Mouse (Mus musculus) neural tube, embryonic 13.5 days (tissue): ENCODE results near the gene Txnrd1. TPM values are rescaled to one million over a fixed set of nuclear protein-coding genes. Genes with fewer than 3 reads are reported as not detected.

Experiments used
- ATAC-seq: fragments of 200-750 bp; cut with Nextera tagmentation; 2 replicates; pipeline ENCODE4 v1.8.0; 2017; ENCODE audit warnings: low read depth, mild to moderate bottlenecking, moderate TSS enrichment, moderate library complexity
- H3K27ac ChIP-seq: fragments of 300-500 bp; sonication (generic); replicated peaks from 2 replicates; pipeline ENCODE4 v1.5.1; 2015; ENCODE audit warnings: moderate library complexity, mild to moderate bottlenecking, inconsistent platforms
- H3K27me3 ChIP-seq: fragments of 300-500 bp; sonication (generic); 2 replicates; pipeline ENCODE4 v1.6.1; 2015; ENCODE audit warnings: mild to moderate bottlenecking, inconsistent platforms
- H3K36me3 ChIP-seq: fragments of 300-500 bp; sonication (generic); 2 replicates; pipeline ENCODE4 v1.6.1; 2015; ENCODE audit warnings: mild to moderate bottlenecking, inconsistent platforms
- H3K4me1 ChIP-seq: fragments of 300-500 bp; sonication (generic); replicated peaks from 2 replicates; pipeline ENCODE4 v1.6.1; 2015; ENCODE audit warnings: inconsistent platforms
- H3K4me2 ChIP-seq: fragments of 300-500 bp; sonication (generic); 2 replicates; pipeline ENCODE4 v1.6.1; 2015; ENCODE audit warnings: inconsistent platforms, mild to moderate bottlenecking, moderate library complexity
- H3K4me3 ChIP-seq: fragments of 300-500 bp; sonication (generic); 2 replicates; pipeline ENCODE4 v1.5.1; 2015; ENCODE audit warnings: mild to moderate bottlenecking, inconsistent platforms
- H3K9ac ChIP-seq: fragments of 300-500 bp; sonication (generic); 2 replicates; pipeline ENCODE4 v1.6.1; 2015; ENCODE audit warnings: moderate library complexity, mild to moderate bottlenecking, inconsistent platforms
- H3K9me3 ChIP-seq: fragments of 300-500 bp; sonication (generic); 2 replicates; pipeline ENCODE4 v1.6.1; 2016; ENCODE audit warnings: inconsistent platforms
- WGBS: fragments of 180-500 bp; shearing (Covaris S2); methylation state at CpG from one replicate; pipeline ENCODE4 v1.1.7; 2015; 5-methylcytosine and 5-hydroxymethylcytosine counted together
- polyA plus RNA-seq: library from polyadenylated mRNA; unstranded; fragments of >200 nt; fragmentation: Nextera tagmentation; extraction: Ambion mirVana; gene quantifications from 2 replicates; pipeline ENCODE4 v1.2.1, GENCODE M21; 2015

Txnrd1 gene
- polyA plus RNA-seq, 1 experiment from 2014 or later: 112 TPM

DNA sequence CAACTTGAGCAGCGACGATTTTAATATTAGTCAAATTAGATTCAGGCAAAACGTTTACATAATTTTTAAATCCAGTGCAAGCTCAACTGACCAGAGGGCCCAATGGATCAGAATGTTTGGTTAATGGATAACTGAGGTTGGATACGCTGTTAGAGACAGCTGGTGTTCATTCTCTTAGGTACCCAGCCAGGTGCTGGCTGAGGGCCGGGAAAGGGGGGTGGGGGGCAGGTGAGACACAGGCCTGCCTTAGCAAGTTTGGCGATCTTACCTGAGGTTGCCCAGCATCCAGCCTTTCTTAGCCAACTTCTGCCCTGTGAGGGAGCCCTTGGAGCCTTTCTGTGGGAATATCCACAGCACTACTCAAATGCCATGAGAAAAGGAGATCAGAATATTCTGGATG, 28.6 kb upstream of the Txnrd1 start:
- H3K4me2 ChIP-seq: no peak overlapping the region
- 85% methylated on average over 6 of the region's 6 CpGs for WGBS

DNA sequence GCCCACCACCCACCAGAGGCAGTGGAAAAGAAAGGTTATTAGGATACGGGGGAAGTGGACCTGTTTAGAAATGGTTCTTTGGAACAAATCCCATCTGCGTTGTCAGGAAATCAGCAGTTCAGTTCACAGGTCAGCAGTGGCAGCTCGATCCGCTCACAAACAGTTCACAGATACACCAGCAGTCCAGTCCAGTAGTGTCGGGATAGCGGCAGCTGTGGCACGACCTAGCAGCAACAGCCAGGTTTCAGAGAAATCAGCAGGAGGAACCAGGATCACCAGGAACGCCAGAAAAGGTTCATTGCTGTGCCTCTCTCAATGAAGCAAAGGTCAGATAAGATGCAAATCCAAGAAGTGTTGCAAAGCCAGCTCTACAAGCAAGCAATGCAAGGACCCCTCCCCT, 27.3 kb upstream of the Txnrd1 start:
- H3K4me2 ChIP-seq: no peak overlapping the region
- H3K36me3 ChIP-seq: no peaks in the 10 kb centered on the region
- no peak overlapping the region for H3K27ac ChIP-seq
- no peaks in the 10 kb centered on the region for H3K27me3 ChIP-seq
- no peak for ATAC-seq
- H3K4me3 ChIP-seq: no peak overlapping the region
- no peak overlapping the region for H3K9ac ChIP-seq
- WGBS: 85% methylated on average over 8 of the region's 8 CpGs
- H3K9me3 ChIP-seq: no peaks in the 10 kb centered on the region
- H3K4me1 ChIP-seq: peaks cover 9% of the 10 kb centered on the region; the same call in 1 of the 2 replicates

More for the DNA sequence above, 28.6 kb upstream of the Txnrd1 start:
- Histone ChIP-seq H3K9ac (no peak overlapping the region), H3K9me3 (no peaks in the 10 kb centered on the region), H3K4me3 (no peak overlapping the region), H3K27ac (no peak overlapping the region), H3K4me1 (peaks cover 9% of the 10 kb centered on the region; the same call in 1 of the 2 replicates), H3K27me3 (no peaks in the 10 kb centered on the region), H3K36me3 (no peaks in the 10 kb centered on the region)
- no peak for ATAC-seq

DNA sequence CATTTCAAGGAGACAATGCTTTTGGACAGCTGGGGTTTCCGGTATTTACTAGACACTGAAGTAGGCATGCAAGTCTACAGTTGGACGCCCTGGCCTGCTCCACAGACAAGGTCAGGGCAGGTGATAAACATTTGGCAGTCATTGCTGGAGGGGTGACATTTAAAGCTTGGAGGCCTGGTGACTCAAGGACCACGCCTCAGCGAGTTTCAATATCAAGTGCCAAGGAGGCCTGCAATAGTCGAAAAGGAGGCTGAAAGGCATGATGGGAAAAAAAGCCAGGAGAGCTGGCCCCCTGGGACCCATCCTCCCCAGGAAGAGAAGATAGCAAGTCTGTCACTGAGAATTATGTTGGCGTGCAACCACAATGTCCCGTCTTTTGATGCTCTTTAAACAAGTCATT, 26.5 kb upstream of the Txnrd1 start:
- H3K27ac ChIP-seq: no peak overlapping the region
- H3K9me3 ChIP-seq: no peaks in the 10 kb centered on the region
- no peak overlapping the region for H3K9ac ChIP-seq
- no peak overlapping the region for H3K4me3 ChIP-seq
- no peaks in the 10 kb centered on the region for H3K36me3 ChIP-seq
- H3K27me3 ChIP-seq: no peaks in the 10 kb centered on the region
- no peak for ATAC-seq
- WGBS: 67% methylated on average over 7 of the region's 7 CpGs
- H3K4me2 ChIP-seq: no peak overlapping the region
- H3K4me1 ChIP-seq: peaks cover 9% of the 10 kb centered on the region; the same call in 1 of the 2 replicates

DNA sequence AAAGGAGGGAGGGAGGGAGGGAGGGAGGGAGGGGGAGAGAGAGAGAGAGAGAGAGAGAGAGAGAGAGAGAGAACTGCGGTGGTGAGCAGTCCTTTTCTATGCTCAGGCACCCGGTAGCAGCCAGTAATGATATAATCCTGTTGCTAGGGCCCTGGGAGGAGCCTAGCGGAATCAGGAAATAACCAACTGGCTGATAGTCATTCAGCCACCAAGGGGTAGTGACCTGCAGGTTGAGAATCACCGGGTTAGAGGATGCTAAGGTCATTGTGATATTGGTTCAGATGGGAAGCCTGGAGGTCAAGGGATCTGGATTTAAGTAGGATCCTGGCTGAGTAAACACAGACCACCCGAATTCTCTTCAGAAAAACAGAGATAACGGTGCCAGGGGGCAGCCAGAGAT, 25.6 kb upstream of the Txnrd1 start:
- no peak overlapping the region for H3K4me2 ChIP-seq
- no peak overlapping the region for H3K9ac ChIP-seq
- H3K27ac ChIP-seq: no peak overlapping the region
- H3K4me1 ChIP-seq: peaks cover 9% of the 10 kb centered on the region; the same call in 1 of the 2 replicates
- H3K36me3 ChIP-seq: no peaks in the 10 kb centered on the region
- 56% methylated on average over 6 of the region's 6 CpGs for WGBS
- no peak overlapping the region for H3K4me3 ChIP-seq
- no peaks in the 10 kb centered on the region for H3K9me3 ChIP-seq
- no peak for ATAC-seq
- no peaks in the 10 kb centered on the region for H3K27me3 ChIP-seq

DNA sequence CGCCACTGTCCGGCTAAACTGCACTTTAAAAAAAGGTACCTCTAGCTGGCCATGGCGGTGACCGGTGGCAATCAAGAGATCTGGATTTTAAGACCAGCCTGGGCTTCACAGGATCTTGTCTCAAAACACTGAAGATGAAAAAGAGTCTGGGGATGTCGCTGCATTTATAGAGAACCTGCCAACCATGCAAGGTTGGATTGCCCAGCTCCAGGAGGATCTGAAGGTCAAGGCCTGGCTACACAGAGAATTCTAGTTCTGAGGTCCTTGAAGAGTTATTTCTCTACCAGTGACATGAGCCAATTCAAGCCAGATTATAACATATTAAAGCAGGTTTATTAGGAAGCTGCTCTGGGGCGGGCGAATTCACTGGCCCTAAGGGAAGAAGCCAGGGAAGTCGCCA, 24.9 kb upstream of the Txnrd1 start:
- Histone ChIP-seq H3K9ac (no peak overlapping the region), H3K9me3 (no peaks in the 10 kb centered on the region), H3K4me2 (no peak overlapping the region), H3K27me3 (no peaks in the 10 kb centered on the region), H3K4me3 (no peak overlapping the region), H3K27ac (no peak overlapping the region), H3K4me1 (peaks cover 10% of the 10 kb centered on the region; the same call in 1 of the 2 replicates), H3K36me3 (no peaks in the 10 kb centered on the region)
- no peak for ATAC-seq
- WGBS: 75% methylated on average over 8 of the region's 8 CpGs

DNA sequence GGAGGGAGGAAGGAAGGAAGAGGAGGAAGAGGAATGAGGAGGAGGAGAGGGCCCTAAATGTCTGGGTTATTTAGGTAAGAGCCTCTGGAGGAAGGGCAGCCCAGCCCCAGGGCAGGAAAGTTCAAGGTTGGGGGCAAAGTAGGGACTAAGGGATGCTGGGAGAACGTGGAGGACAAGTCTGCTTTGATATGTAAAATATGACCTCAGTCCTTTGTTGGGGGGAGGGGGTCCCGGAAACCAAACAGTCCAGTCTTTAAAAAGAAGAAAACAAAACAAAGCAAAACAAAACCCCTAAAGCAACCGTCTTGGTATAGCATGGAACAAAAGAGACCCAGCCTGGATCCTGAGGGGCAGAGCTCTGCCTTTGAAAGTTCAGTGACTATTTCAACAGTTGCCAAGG, 24.4 kb upstream of the Txnrd1 start:
- Histone ChIP-seq H3K36me3 (no peaks in the 10 kb centered on the region), H3K4me2 (no peak overlapping the region), H3K9me3 (no peaks in the 10 kb centered on the region), H3K27ac (no peak overlapping the region), H3K4me1 (peaks cover 15% of the 10 kb centered on the region; the same call in 1 of the 2 replicates), H3K27me3 (no peaks in the 10 kb centered on the region), H3K4me3 (no peak overlapping the region), H3K9ac (no peak overlapping the region)
- no peak for ATAC-seq
- 6% methylated on average over 3 of the region's 3 CpGs for WGBS

DNA sequence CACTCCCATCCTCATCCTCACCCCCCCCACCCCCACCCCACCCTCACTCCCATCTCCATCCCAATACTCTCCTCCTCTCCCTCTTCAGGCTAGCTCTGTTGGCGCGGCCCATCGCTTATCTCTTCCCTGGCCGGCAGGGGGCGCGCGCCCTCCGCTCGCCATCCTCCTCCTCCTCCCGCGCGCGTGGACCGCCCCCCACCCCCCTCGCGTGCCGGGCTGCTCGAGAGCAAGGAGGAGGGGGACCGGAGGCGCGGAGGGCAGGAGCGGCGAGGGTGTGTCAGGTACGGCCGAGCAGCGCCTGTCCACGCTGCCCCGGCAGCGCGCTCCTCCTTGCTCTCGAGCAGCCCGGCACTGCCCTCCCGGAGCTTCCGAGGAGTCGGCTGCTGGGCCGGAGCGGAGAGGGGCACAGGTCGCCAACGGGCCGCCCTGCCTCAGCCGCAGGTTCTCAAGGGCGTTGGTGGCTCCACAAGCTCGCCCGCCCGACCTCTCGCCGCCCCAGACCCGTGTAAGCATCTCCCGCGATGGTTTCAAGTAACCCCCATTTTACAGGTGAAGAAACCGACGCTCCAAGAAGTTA, 21.8 kb upstream of the Txnrd1 start:
- peak; percentile 71 for ATAC-seq
- 7% methylated on average over 37 of the region's 52 CpGs for WGBS
- peak overlapping the region; percentile 60 for H3K4me2 ChIP-seq
- no peaks in the 10 kb centered on the region for H3K27me3 ChIP-seq
- peak overlapping the region; percentile 68 for H3K9ac ChIP-seq
- peaks cover 19% of the 10 kb centered on the region; the same call in 1 of the 2 replicates for H3K4me1 ChIP-seq
- H3K36me3 ChIP-seq: no peaks in the 10 kb centered on the region
- H3K4me3 ChIP-seq: peak overlapping the region; percentile 43
- no peaks in the 10 kb centered on the region for H3K9me3 ChIP-seq
- H3K27ac ChIP-seq: no peak overlapping the region

DNA sequence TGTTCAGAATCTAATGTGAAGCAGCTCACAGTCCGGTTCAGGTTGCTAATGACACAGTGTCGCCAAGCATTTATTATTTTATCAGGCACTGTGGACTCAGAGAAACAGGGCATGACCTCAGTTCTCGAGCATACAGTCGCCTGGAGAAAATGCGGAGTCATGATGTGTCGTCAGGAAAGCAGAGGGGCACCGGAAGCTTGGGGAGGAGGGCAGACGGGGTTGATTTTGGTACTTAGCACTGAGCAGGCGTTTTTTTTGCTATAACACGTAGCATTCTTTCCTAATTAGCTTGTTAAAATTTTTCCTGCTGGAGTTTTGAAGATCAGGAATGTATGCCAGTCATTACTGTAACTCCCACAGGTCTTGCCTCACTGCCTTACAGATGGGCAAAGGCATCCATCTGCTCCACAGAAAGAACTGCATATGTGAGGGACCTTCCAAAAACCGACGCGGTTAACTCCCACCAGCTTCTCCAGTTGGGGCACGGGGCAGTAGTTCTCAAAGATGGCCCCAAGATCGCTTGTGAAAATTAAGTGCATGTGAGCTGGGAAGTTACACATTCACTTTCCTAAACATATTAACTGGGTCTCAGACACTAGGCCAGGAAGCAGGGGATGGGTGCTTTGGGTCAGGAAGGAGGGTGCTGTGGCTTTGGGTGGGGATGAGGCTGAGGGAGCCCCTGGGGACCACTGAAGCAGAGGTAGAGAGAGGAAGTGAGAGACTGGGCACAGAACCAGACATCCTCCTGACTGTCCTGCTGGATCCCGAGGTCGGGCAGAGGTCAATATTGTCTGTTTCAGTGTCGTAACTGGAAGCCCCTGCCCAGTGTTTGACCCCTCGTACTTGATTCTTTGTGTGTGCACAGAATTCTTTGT, 19.4 kb upstream of the Txnrd1 start:
- no peak overlapping the region for H3K27ac ChIP-seq
- 39% methylated on average over 19 of the region's 19 CpGs for WGBS

DNA sequence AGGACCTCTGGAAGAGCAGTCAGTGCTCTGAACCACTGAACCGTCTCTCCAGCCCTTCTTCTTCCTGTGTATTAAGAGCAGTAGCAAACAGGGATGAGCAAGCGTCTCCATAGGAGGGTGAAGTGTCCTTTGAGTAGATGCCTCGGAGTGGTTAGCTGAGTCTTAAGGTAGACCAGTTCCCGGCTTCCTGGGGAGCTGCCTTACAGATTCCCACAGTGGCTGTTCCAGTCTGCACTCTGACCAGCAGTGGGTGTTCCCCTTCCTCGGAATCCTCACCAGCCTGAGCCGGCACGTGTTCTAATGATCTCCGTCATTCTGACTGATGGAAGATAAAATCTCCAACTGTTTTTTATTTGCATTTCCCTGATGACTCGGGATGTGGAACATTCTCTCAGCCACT, 17.3 kb upstream of the Txnrd1 start:
- WGBS: 86% methylated on average over 9 of the region's 9 CpGs
- Histone ChIP-seq H3K4me1 (0 out of 2 replicates have a peak, but pooled peaks cover 10% of the 10 kb centered on the region), H3K27me3 (no peaks in the 10 kb centered on the region), H3K9me3 (no peaks in the 10 kb centered on the region), H3K9ac (no peak overlapping the region), H3K36me3 (no peaks in the 10 kb centered on the region), H3K4me3 (no peak overlapping the region), H3K4me2 (no peak overlapping the region), H3K27ac (no peak overlapping the region)
- no peak for ATAC-seq

More for the DNA sequence above, 19.4 kb upstream of the Txnrd1 start:
- no peaks in the 10 kb centered on the region for H3K9me3 ChIP-seq
- H3K4me3 ChIP-seq: no peak overlapping the region
- H3K27me3 ChIP-seq: no peaks in the 10 kb centered on the region
- H3K4me1 ChIP-seq: peaks cover 11% of the 10 kb centered on the region; the same call in 1 of the 2 replicates
- no peak for ATAC-seq
- no peak overlapping the region for H3K4me2 ChIP-seq
- H3K36me3 ChIP-seq: no peaks in the 10 kb centered on the region
- H3K9ac ChIP-seq: no peak overlapping the region

DNA sequence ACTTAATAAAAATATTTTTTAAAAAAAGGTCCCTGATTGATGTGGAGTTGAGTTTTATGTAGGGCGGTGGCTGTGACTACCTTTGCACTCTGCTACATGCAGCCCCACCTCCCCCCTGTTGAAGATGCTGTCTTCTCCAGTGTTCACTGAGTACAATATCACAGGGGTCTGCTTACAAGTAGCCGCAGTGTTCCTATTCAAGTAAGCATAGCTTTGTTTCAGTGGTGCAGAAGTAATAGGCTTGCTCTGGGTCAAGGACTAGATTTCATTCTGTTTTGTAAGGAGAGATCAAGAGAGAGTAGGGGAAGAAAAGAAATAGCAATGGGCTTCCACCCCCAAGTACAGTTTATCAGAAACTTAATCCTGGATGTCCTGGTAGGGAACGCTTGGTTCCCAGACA, 16.2 kb upstream of the Txnrd1 start:
- WGBS: 47% methylated on average over 3 of the region's 3 CpGs

DNA sequence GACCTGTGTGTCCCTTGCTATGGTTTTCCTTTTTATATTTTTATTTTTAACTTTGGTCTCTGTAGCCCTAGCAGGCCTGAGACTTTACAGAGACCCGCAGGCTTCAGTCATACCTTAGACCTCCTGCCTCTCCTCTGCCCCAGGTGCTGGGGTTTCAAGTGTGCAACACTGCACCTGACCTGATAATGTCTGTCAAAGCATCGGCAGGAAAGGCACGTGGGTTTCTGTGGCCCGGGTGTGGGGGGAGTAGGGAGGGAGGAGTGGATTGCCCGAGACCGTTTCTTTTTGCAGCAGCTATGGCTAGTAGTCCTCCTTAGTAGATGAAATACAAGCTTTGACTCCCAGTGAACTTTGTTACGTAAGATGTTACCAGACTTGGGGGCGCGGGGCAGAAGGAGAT, 15.8 kb upstream of the Txnrd1 start:
- Histone ChIP-seq H3K4me1 (0 out of 2 replicates have a peak, but pooled peaks cover 10% of the 10 kb centered on the region), H3K4me3 (no peak overlapping the region), H3K27ac (no peak overlapping the region), H3K9me3 (no peaks in the 10 kb centered on the region), H3K27me3 (no peaks in the 10 kb centered on the region), H3K4me2 (no peak overlapping the region), H3K9ac (no peak overlapping the region), H3K36me3 (no peaks in the 10 kb centered on the region)
- ATAC-seq: no peak
- WGBS: 57% methylated on average over 9 of the region's 9 CpGs

More for the DNA sequence above, 16.2 kb upstream of the Txnrd1 start:
- Histone ChIP-seq H3K4me3 (no peak overlapping the region), H3K36me3 (no peaks in the 10 kb centered on the region), H3K27me3 (no peaks in the 10 kb centered on the region), H3K4me1 (0 out of 2 replicates have a peak, but pooled peaks cover 10% of the 10 kb centered on the region), H3K9me3 (no peaks in the 10 kb centered on the region), H3K4me2 (no peak overlapping the region), H3K9ac (no peak overlapping the region), H3K27ac (no peak overlapping the region)
- ATAC-seq: no peak

DNA sequence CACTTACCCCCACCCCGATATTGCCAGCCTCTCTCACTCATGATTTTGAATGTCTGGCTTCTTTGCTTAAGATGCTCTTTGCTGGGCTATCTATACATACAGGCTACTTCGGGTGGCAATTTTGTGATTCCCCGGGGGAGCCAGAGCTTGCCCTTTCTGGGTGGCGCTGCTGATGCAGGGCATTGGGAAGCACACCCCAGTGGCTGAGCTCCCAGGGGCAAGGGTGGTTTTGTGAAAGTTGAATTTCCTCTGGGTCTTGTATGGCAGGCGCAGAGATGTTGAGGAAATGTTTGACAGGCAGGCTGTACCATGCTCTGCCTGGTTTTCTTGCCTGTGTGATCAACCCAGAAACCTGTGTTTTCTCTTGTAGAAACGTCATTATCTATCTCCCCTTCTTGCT, 15.1 kb upstream of the Txnrd1 start:
- no peak for ATAC-seq
- 84% methylated on average over 6 of the region's 6 CpGs for WGBS
- Histone ChIP-seq H3K4me1 (0 out of 2 replicates have a peak, but pooled peaks cover 10% of the 10 kb centered on the region), H3K27ac (no peak overlapping the region), H3K9me3 (no peaks in the 10 kb centered on the region), H3K4me2 (no peak overlapping the region), H3K4me3 (no peak overlapping the region), H3K36me3 (no peaks in the 10 kb centered on the region), H3K9ac (no peak overlapping the region), H3K27me3 (no peaks in the 10 kb centered on the region)
